Mouse (Mus musculus) embryonic stem cell, embryonic (primary cell): ENCODE results near the gene Nmnat2.

ENCODE experiments used
- CTCF ChIA-PET, 4 experiments: fragments of 300-600 bp in 2 of 4; fragments of 350-600 bp in 2 of 4; sonication (Branson Sonifier 250); formaldehyde crosslinking; loops; one replicate each; lab custom pipeline; 2022; ENCODE audit warnings: inconsistent platforms in 2 of 4; lab: Charles Lee
- POLR2A ChIA-PET, 4 experiments: fragments of 300-600 bp in 2 of 4; fragments of 350-600 bp in 2 of 4; sonication (Branson Sonifier 250); formaldehyde crosslinking; loops; one replicate each; lab custom pipeline; 2022; ENCODE audit warnings: antibody characterized with exemption in 4 of 4, inconsistent platforms in 1 of 4; lab: Charles Lee

Gene Nmnat2

GRCm38 (mm10) chr1:152972957-152973356 is 18.2 kb downstream of the Nmnat2 start:
- ChIA-PET CTCF (interaction anchor here in 2 of 4 experiments (0.9 to 2.4 kb wide), 3 partner anchors 20 to 183 kb away, joined by 3 to 6 read pairs (median 3); no protein-coding TSS in a partner anchor), POLR2A (interaction anchor here in 3 of 4 experiments (1.1 to 3.2 kb wide), 8 partner anchors 9 to 73 kb away, joined by 3 to 14 read pairs (median 5); no protein-coding TSS in a partner anchor)

- POLR2A ChIA-PET = interaction anchor here in 3 of 4 experiments (0.6 to 3.2 kb wide), 17 partner anchors 9 to 180 kb away, joined by 3 to 14 read pairs (median 4); no protein-coding TSS in a partner anchor
- CTCF ChIA-PET = interaction anchor here in 3 of 4 experiments (0.5 to 2.4 kb wide), 5 partner anchors 19 to 183 kb away, joined by 3 to 7 read pairs (median 3); no protein-coding TSS in a partner anchor
Measured at GRCm38 (mm10) chr1:152973421-152973820, 18.6 kb downstream of the Nmnat2 start.

- CTCF ChIA-PET = interaction anchor here in 3 of 4 experiments (0.5 to 2.4 kb wide), 7 partner anchors 19 to 243 kb away, joined by 3 to 7 read pairs (median 3); no protein-coding TSS in a partner anchor
- POLR2A ChIA-PET = interaction anchor here in 3 of 4 experiments (0.6 to 3.2 kb wide), 24 partner anchors 8 to 181 kb away, joined by 3 to 14 read pairs (median 4); no protein-coding TSS in a partner anchor
Measured at GRCm38 (mm10) chr1:152973861-152974260, 19.1 kb downstream of the Nmnat2 start.

- CTCF ChIA-PET = no interaction called here
- POLR2A ChIA-PET = interaction anchor here in 2 of 4 experiments (0.9 to 3.2 kb wide), 6 partner anchors 9 to 439 kb away, joined by 3 to 13 read pairs (median 4); no protein-coding TSS in a partner anchor
Measured at GRCm38 (mm10) chr1:152975144-152975543, 20.4 kb downstream of the Nmnat2 start.

GRCm38 (mm10) chr1:152978700-152979099 is 23.9 kb downstream of the Nmnat2 start:
- ChIA-PET POLR2A (no interaction called here), CTCF (no interaction called here)

- CTCF ChIA-PET = no interaction called here
- POLR2A ChIA-PET = interaction anchor here in 3 of 4 experiments (0.6 to 1.3 kb wide), 3 partner anchors 23 to 41 kb away, joined by 3 to 4 read pairs (median 4); no protein-coding TSS in a partner anchor
Measured at GRCm38 (mm10) chr1:152983416-152983815, 28.6 kb downstream of the Nmnat2 start.

GRCm38 (mm10) chr1:152986981-152987380 is 32.2 kb downstream of the Nmnat2 start:
- ChIA-PET CTCF (interaction anchor here in 1 of 4 experiments (1.0 kb wide), 1 partner anchor 49 kb away, joined by 3 read pairs; no protein-coding TSS in a partner anchor), POLR2A (interaction anchor here in 1 of 4 experiments (0.7 to 1.4 kb wide), 3 partner anchors 12 to 45 kb away, joined by 3 to 4 read pairs (median 3); no protein-coding TSS in a partner anchor)

- POLR2A ChIA-PET = interaction anchor here (0.6 to 9.2 kb wide), 12 partner anchors 16 to 164 kb away, joined by 3 to 113 read pairs (median 4); no protein-coding TSS in a partner anchor
- CTCF ChIA-PET = interaction anchor here in 3 of 4 experiments (0.6 to 1.2 kb wide), 3 partner anchors 46 to 107 kb away, joined by 3 read pairs; no protein-coding TSS in a partner anchor
Measured at GRCm38 (mm10) chr1:152990067-152990466, 35.3 kb downstream of the Nmnat2 start.

GRCm38 (mm10) chr1:152992271-152993134 is 37.7 kb downstream of the Nmnat2 start:
- ChIA-PET POLR2A (interaction anchor here (0.5 to 9.2 kb wide), 19 partner anchors 12 to 396 kb away, joined by 3 to 113 read pairs (median 4); no protein-coding TSS in a partner anchor), CTCF (interaction anchor here in 3 of 4 experiments (0.5 to 1.5 kb wide), 5 partner anchors 19 to 203 kb away, joined by 3 to 10 read pairs (median 5); no protein-coding TSS in a partner anchor)

- ChIA-PET CTCF (no interaction called here), POLR2A (interaction anchor here (0.9 to 9.2 kb wide), 7 partner anchors 15 to 72 kb away, joined by 3 to 113 read pairs (median 4); no protein-coding TSS in a partner anchor)
Measured at GRCm38 (mm10) chr1:152993803-152994202, 39.0 kb downstream of the Nmnat2 start.

GRCm38 (mm10) chr1:152999983-153000382 is 45.2 kb downstream of the Nmnat2 start:
- ChIA-PET POLR2A (interaction anchor here in 2 of 4 experiments (1.0 to 3.1 kb wide), 3 partner anchors 9 to 22 kb away, joined by 3 to 18 read pairs (median 7); no protein-coding TSS in a partner anchor), CTCF (no interaction called here)

- ChIA-PET CTCF (no interaction called here), POLR2A (interaction anchor here in 2 of 4 experiments (0.7 to 3.1 kb wide), 4 partner anchors 9 to 263 kb away, joined by 3 to 18 read pairs (median 5); no protein-coding TSS in a partner anchor)
Measured at GRCm38 (mm10) chr1:153000486-153001228, 45.9 kb downstream of the Nmnat2 start.

- ChIA-PET CTCF (no interaction called here), POLR2A (interaction anchor here in 2 of 4 experiments (0.6 to 3.1 kb wide), 4 partner anchors 8 to 269 kb away, joined by 3 to 18 read pairs (median 5); no protein-coding TSS in a partner anchor)
Measured at GRCm38 (mm10) chr1:153002295-153003050, 47.7 kb downstream of the Nmnat2 start.

GRCm38 (mm10) chr1:153004472-153004871 is 49.7 kb downstream of the Nmnat2 start:
- CTCF ChIA-PET = interaction anchor here in 1 of 4 experiments (0.6 kb wide), 1 partner anchor 124 kb away, joined by 3 read pairs; no protein-coding TSS in a partner anchor
- POLR2A ChIA-PET = interaction anchor here in 3 of 4 experiments (0.5 to 14.7 kb wide), 7 partner anchors 10 to 77 kb away, joined by 3 to 221 read pairs (median 5); no protein-coding TSS in a partner anchor

GRCm38 (mm10) chr1:153006054-153006453 is 51.3 kb downstream of the Nmnat2 start:
- POLR2A ChIA-PET = interaction anchor here in 2 of 4 experiments (0.9 to 14.7 kb wide), 6 partner anchors 11 to 34 kb away, joined by 3 to 221 read pairs (median 4); no protein-coding TSS in a partner anchor
- CTCF ChIA-PET = no interaction called here

- ChIA-PET POLR2A (interaction anchor here in 3 of 4 experiments (0.7 to 14.7 kb wide), 15 partner anchors 12 to 216 kb away, joined by 3 to 221 read pairs (median 4); no protein-coding TSS in a partner anchor), CTCF (interaction anchor here in 1 of 4 experiments (0.8 kb wide), 1 partner anchor 29 kb away, joined by 3 read pairs; no protein-coding TSS in a partner anchor)
Measured at GRCm38 (mm10) chr1:153006761-153007160, 52.0 kb downstream of the Nmnat2 start.
